Mouse (Mus musculus) kidney, embryonic 14.5 days (tissue): ENCODE data around the gene Ppme1. TPM values are rescaled to one million over a fixed set of nuclear protein-coding genes. Genes with fewer than 3 reads are reported as not detected.

Experiments
- ATAC-seq: fragments of 200-750 bp; cut with Nextera tagmentation; 2 replicates; pipeline ENCODE4 v1.8.0; 2017; ENCODE audit warnings: moderate number of reproducible peaks, mild to moderate bottlenecking, moderate TSS enrichment, moderate library complexity; ENCODE audit not compliant: low FRiP score, low TSS enrichment
- H3K27ac ChIP-seq: fragments of 300-500 bp; sonication (generic); 2 replicates; pipeline ENCODE4 v1.5.1; 2014; ENCODE audit warnings: low read depth, mild to moderate bottlenecking, low read length, moderate library complexity, mixed read lengths
- H3K27me3 ChIP-seq: fragments of 300-500 bp; sonication (generic); 2 replicates; pipeline ENCODE4 v1.6.1; 2014; ENCODE audit warnings: mild to moderate bottlenecking, low read length; ENCODE audit not compliant: control insufficient read depth, insufficient read depth
- H3K36me3 ChIP-seq: fragments of 300-500 bp; sonication (generic); 2 replicates; pipeline ENCODE4 v1.6.1; 2014; ENCODE audit warnings: low read length, mixed read lengths; ENCODE audit not compliant: control insufficient read depth, insufficient read depth
- H3K4me1 ChIP-seq: fragments of 300-500 bp; sonication (generic); 2 replicates; pipeline ENCODE4 v1.6.1; 2014; ENCODE audit warnings: low read length, mixed read lengths; ENCODE audit not compliant: control insufficient read depth, insufficient read depth
- H3K4me2 ChIP-seq: fragments of 300-500 bp; sonication (generic); replicated peaks from 2 replicates; pipeline ENCODE4 v1.6.1; 2014; ENCODE audit warnings: low read depth, mild to moderate bottlenecking, low read length
- H3K4me3 ChIP-seq: fragments of 300-500 bp; sonication (generic); 2 replicates; pipeline ENCODE4 v1.5.1; 2014; ENCODE audit warnings: mild to moderate bottlenecking, low read length
- H3K9ac ChIP-seq: fragments of 300-500 bp; sonication (generic); 2 replicates; pipeline ENCODE4 v1.6.1; 2014; ENCODE audit warnings: low read depth, mild to moderate bottlenecking, low read length, moderate library complexity
- H3K9me3 ChIP-seq: fragments of 300-500 bp; sonication (generic); 2 replicates; pipeline ENCODE4 v1.6.1; 2016; ENCODE audit warnings: low read length; ENCODE audit not compliant: control insufficient read depth
- WGBS: fragments of 180-500 bp; shearing (Covaris S2); extraction: QIAGEN DNeasy Blood & Tissue Kit; methylation state at CpG from one replicate; pipeline ENCODE4 v1.1.7; 2014; 5-methylcytosine and 5-hydroxymethylcytosine counted together
- polyA plus RNA-seq: library from polyadenylated mRNA; unstranded; fragments of >200 nt; fragmentation: Nextera tagmentation; extraction: Ambion mirVana; gene quantifications from 2 replicates; pipeline ENCODE4 v1.2.1, GENCODE M21; 2014

The Ppme1 gene
- polyA plus RNA-seq, 1 experiment from 2014 or later, result 64.5 TPM

DNA sequence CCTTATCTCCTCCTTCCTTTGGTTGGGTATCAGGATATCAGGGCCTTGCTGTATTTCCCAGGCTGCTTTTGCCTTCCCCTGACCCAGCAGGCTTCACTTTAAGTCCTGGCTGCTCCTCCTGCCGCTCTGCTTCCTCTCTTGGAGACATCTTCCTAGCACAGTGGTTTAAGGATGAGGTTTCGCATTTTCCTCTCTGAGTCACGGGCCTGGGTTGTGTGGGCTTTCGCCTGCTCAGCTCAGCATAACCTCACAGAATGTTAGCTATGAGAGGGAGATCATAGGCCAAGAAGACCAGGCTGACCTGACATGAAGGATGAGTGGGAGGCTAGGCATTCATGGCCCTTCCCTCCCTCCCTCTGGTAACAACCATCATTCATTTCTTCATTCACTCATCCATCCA is 59.4 kb downstream of the Ppme1 start:
- Histone ChIP-seq H3K4me3 (no peak overlapping the region), H3K36me3 (no peaks in the 10 kb centered on the region), H3K4me2 (no peak overlapping the region), H3K4me1 (no peaks in the 10 kb centered on the region), H3K9me3 (no peaks in the 10 kb centered on the region), H3K27ac (no peak overlapping the region), H3K9ac (no peak overlapping the region), H3K27me3 (no peaks in the 10 kb centered on the region)
- WGBS, result 71% methylated on average over 4 of the region's 4 CpGs
- ATAC-seq, result no peak

DNA sequence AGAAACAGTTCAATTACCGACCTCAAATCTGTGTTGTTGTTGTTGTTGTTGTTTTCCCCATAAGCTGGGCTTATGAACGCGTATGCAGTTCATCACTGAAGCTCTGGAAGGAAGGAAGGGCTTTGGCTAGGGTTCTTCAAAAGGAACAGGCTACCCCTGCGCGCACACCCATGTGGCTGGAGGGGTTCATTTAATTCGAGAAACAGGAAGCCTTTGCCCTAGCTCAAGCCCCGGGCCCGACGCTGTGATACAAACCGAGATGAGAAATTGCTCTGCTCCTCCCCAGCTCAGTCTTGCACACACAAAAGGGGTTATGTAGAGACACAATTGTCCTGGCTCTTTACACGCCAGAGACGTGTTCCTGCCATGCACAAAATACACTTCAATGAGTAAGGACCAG is 61.8 kb downstream of the Ppme1 start:
- WGBS, result 83% methylated on average over 12 of the region's 12 CpGs
- no peaks in the 10 kb centered on the region for H3K9me3 ChIP-seq
- H3K36me3 ChIP-seq, result no peaks in the 10 kb centered on the region
- no peak overlapping the region for H3K4me2 ChIP-seq
- no peak overlapping the region for H3K9ac ChIP-seq
- H3K27ac ChIP-seq, result no peak overlapping the region
- H3K4me1 ChIP-seq, result no peaks in the 10 kb centered on the region
- no peaks in the 10 kb centered on the region for H3K27me3 ChIP-seq
- no peak overlapping the region for H3K4me3 ChIP-seq
- no peak for ATAC-seq

DNA sequence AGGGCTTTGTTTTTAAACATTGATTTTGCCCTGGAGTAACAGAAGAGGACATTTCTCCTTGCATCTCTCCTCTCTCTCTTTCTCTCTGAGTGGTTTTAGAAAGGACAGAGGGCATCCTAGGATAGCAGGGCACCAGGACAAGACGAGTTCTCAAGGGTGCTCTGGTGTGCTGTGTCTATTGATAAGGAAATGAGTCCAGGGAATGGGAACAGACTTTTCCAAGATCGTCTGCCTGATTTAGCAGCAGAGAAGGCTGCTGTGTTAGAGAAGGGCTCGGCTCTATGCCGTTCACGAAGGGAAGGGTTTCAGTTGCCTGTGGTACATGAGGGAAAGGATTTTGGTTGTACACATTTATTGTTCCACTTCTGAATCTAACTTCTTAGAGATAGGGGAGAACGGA is 62.4 kb downstream of the Ppme1 start:
- Histone ChIP-seq H3K4me1 (no peaks in the 10 kb centered on the region), H3K4me2 (no peak overlapping the region), H3K27me3 (no peaks in the 10 kb centered on the region), H3K4me3 (no peak overlapping the region), H3K9ac (no peak overlapping the region), H3K9me3 (no peaks in the 10 kb centered on the region), H3K27ac (no peak overlapping the region), H3K36me3 (no peaks in the 10 kb centered on the region)
- ATAC-seq, result no peak
- 71% methylated on average over 6 of the region's 6 CpGs for WGBS

DNA sequence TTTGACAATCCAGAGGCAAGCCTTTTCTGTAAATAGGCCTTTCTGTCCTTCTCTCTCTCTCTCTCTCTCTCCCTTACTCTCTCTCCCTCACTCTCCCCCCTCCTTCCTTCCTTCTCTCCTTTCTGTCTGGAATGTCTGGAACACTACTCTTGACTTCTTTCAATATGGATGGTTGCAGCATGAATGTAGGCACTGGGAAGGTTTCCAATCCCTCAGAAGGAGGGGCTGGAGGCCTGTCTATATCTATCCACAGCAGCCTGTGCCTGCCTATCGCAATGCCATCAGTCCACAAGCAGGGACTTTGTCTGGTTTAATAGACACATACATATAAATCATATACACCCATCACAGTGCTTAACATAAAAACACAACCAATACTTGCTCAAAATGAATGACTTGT is 62.9 kb downstream of the Ppme1 start:
- Histone ChIP-seq H3K4me1 (no peaks in the 10 kb centered on the region), H3K27ac (no peak overlapping the region)
- 83% methylated on average over 1 of the region's 1 CpGs for WGBS

DNA sequence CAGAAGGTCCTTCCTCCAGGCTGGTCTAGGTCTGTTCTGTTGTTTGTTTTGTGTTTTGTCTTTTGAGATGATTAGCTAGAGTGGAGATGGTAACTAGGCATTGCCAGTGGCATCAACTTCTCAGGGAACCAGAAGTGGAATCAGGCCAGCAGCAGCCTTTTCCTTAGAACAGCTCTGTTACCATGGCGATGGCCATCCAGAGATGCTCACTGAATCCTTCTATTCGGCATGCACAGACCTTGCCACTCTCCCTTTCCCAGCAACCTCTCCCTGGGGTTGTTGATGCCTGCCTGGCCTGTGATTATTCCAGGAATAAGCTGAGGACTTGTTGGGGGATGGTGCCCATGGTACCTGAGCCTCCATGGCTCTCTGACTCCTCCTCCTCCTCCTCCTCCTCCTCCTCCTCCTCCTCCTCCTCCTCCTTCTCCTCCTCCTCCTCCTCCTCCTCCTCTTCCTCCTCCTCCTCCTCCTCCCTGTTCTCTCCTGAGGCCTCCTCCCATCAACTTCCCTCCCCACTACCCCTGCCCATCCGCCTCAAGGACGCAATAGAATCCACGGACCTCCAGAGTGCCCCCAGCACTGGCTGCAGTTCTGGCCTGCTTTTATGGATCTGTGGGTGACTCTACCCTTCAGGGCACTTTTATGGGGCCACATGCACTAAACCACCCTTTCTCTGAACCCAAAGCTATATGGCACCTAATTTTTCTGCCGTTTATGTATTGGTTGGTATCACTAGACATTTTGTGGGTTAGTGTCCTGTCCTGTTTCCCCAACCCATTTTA is 64.0 kb downstream of the Ppme1 start:
- Histone ChIP-seq H3K4me2 (no peak overlapping the region), H3K27ac (no peak overlapping the region), H3K4me3 (no peak overlapping the region), H3K4me1 (no peaks in the 10 kb centered on the region), H3K27me3 (no peaks in the 10 kb centered on the region), H3K9ac (no peak overlapping the region), H3K36me3 (no peaks in the 10 kb centered on the region), H3K9me3 (no peaks in the 10 kb centered on the region)
- 74% methylated on average over 6 of the region's 6 CpGs for WGBS
- ATAC-seq, result no peak

More for the DNA sequence above, 62.9 kb downstream of the Ppme1 start:
- no peaks in the 10 kb centered on the region for H3K27me3 ChIP-seq
- no peaks in the 10 kb centered on the region for H3K9me3 ChIP-seq
- H3K4me3 ChIP-seq, result no peak overlapping the region
- H3K4me2 ChIP-seq, result no peak overlapping the region
- ATAC-seq, result no peak
- no peaks in the 10 kb centered on the region for H3K36me3 ChIP-seq
- H3K9ac ChIP-seq, result no peak overlapping the region

DNA sequence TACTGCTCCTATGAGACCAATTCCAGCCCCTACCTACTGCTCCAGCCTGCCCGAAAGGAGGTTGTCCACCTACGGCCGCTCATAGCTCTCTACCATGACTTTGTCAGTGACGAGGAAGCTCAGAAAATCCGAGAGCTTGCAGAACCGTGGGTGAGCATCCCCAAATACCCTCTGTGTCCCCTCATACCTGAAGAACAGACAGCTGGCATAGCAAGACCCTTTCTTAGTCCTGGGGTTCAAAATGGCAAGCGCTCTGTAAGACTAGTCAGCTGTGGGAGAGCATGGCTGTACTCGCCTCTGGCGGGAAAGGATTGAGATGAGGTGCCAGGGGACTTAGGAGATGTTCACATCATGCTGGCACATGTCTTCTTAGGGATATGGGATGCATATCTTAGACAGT is 66.2 kb downstream of the Ppme1 start:
- H3K4me2 ChIP-seq, result no peak overlapping the region
- H3K9ac ChIP-seq, result no peak overlapping the region
- H3K4me3 ChIP-seq, result no peak overlapping the region
- no peak overlapping the region for H3K27ac ChIP-seq
- H3K36me3 ChIP-seq, result no peaks in the 10 kb centered on the region
- no peaks in the 10 kb centered on the region for H3K9me3 ChIP-seq
- ATAC-seq, result no peak
- H3K27me3 ChIP-seq, result no peaks in the 10 kb centered on the region
- 91% methylated on average over 9 of the region's 9 CpGs for WGBS
- H3K4me1 ChIP-seq, result no peaks in the 10 kb centered on the region

DNA sequence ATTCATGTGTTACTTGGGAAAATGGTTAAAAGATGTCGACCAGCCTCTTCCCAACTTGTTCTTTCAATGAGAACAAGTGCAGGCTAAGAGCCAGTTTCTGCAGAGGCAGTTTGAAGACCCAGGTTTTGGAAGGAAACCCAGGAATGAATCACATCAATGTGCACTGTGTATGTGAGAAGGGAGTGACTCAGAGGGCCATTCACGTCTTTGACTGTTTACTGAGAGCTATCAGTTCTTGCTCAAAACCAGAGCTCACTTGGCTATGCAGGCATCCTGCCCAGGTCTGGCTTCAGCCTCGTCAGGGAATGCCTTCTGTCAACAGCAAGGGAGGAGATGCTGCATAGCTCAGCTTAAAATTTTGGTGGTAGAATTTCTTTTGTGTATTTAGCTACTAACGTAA is 69.8 kb downstream of the Ppme1 start:
- H3K27ac ChIP-seq, result no peak overlapping the region
- H3K27me3 ChIP-seq, result no peaks in the 10 kb centered on the region
- H3K4me3 ChIP-seq, result no peak overlapping the region
- H3K9ac ChIP-seq, result no peak overlapping the region
- no peaks in the 10 kb centered on the region for H3K36me3 ChIP-seq
- ATAC-seq, result no peak
- WGBS, result 78% methylated on average over 4 of the region's 4 CpGs
- no peaks in the 10 kb centered on the region for H3K9me3 ChIP-seq
- no peak overlapping the region for H3K4me2 ChIP-seq
- H3K4me1 ChIP-seq, result no peaks in the 10 kb centered on the region; the same call in 1 of the 2 replicates

DNA sequence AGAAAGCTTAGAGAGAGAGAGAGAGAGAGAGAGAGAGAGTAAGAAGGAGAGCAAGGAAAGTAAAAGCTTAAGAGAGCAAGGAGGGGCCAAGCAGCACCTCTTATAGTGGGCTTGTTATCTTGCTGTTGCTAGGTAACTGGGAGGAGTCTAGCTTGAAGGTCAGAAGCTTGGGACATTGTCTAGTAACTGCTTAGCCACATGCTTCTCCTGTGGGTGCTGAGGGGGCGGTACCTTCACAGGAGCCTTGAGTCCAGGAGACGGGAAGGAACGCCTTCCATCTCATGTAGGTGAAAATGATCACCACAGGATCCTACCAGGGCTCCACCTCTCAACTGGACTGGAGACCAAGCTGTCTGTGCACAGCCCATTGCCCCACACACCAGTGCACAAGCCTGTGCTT is 70.7 kb downstream of the Ppme1 start:
- no peak overlapping the region for H3K27ac ChIP-seq
- H3K27me3 ChIP-seq, result no peaks in the 10 kb centered on the region
- ATAC-seq, result no peak
- H3K4me2 ChIP-seq, result no peak overlapping the region
- no peaks in the 10 kb centered on the region; the same call in 1 of the 2 replicates for H3K4me1 ChIP-seq
- H3K9me3 ChIP-seq, result no peaks in the 10 kb centered on the region
- H3K36me3 ChIP-seq, result no peaks in the 10 kb centered on the region
- 62% methylated on average over 3 of the region's 3 CpGs for WGBS
- H3K9ac ChIP-seq, result no peak overlapping the region
- no peak overlapping the region for H3K4me3 ChIP-seq

DNA sequence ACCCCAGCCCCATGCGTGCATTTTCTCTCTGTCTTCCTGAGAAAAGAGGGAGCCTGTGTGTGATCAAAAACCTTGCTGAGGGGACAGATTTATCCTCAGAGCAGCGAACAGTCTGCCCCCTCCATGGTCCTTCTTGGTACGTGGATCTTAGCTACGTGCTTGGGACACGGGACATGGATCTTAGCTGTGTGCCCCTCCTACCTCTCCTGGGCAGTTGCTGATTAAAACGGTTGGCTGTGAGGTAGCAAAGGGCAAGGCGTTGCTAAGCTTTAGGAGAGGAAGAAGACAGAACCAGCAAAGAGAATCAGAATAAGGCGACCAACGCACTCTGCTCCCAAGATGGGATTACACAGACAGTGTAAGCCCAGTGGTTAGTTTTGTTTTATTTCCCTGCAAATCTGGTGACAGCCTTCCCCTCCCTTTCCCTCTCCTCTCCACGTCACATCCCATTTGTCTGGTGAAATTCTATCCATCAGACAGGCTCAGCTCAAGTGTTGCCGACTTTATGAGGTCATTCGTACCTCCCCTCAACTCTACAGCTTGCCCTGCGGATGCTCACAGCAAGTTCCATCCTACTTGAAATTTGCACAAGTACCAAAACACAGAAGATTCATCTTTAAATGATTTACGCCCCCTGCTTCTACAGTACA is 73.1 kb downstream of the Ppme1 start:
- Histone ChIP-seq H3K9me3 (no peaks in the 10 kb centered on the region), H3K4me1 (no peaks in the 10 kb centered on the region; the same call in 1 of the 2 replicates), H3K4me2 (no peak overlapping the region), H3K27ac (no peak overlapping the region), H3K4me3 (no peak overlapping the region), H3K27me3 (no peaks in the 10 kb centered on the region), H3K36me3 (no peaks in the 10 kb centered on the region), H3K9ac (no peak overlapping the region)
- WGBS, result 36% methylated on average over 14 of the region's 14 CpGs
- ATAC-seq, result peak; percentile 80
